Mouse (Mus musculus): ENCODE measurements around the gene Katnal1.
A peak's percentile ranks its signal among the peaks of the same experiment; 100 is the strongest.

Gene Katnal1

DNA sequence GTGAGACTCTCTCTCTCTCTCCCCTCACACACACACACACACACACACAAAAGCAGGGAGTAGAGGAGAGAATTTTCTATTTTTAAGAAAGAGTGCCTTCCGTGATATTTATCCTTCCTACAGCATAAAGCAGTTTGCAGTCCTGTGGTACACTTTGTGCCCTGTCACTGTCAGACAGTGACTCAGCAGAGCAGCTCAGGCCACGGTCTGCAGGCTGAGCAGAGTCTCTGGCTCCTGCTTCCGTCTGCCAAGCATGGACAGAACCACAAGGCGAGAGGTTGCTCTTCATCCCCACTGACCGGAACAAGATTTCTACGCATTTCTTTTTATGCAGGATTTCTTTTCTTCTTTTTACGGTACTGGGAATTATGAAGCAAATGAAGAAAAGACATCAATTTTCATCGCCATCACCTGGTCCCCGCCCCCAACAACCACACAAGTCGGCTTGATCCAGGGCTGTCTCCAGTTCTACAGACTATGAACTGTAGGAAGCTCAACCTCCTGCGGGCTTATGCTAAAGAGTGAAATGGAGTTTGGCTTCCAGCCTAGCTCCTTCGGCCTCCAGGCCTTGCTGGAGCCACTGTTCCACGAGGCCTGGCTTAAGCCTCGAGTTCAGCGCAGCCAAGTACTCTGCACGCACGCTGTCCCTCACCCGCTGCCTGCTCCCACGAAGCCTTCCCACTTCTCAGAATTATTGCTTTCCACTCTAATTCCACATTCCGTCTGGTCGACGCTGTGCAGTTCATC, 25.4 kb upstream of the Katnal1 start:
- no peak for DNase-seq

- no peak for DNase-seq
Measured at GRCm38 (mm10) chr5:148953098-148953497, 24.0 kb upstream of the Katnal1 start.

- DNase-seq: no peak
Measured at GRCm38 (mm10) chr5:148952419-148952818, 23.3 kb upstream of the Katnal1 start.

GRCm38 (mm10) chr5:148951360-148951759, 22.2 kb upstream of the Katnal1 start:
- DNase-seq: no peak

GRCm38 (mm10) chr5:148950064-148950463, 20.9 kb upstream of the Katnal1 start:
- no peak for DNase-seq

GRCm38 (mm10) chr5:148948577-148948976, 19.5 kb upstream of the Katnal1 start:
- DNase-seq: no peak

- no peak for DNase-seq
Measured at GRCm38 (mm10) chr5:148947412-148947811, 18.3 kb upstream of the Katnal1 start.

DNA sequence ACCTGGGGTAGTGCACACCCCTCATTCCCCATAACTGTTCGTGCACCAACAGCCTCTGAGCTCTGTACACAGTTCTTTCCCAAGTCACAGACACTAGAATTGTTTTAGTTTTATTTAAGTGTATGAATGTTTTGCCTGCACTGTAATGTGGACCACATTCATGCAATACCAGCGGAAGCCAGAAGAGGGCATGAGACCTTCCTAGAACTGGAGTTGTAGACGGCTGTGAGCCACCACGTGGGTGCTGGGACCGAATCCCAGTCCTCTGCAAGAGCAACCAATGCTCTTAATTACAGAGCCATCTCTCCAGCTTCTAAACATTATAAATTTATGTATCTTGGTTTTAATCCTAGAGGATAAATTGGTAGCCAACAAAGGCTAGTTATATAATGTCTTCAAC, 17.7 kb upstream of the Katnal1 start:
- DNase-seq: no peak

DNA sequence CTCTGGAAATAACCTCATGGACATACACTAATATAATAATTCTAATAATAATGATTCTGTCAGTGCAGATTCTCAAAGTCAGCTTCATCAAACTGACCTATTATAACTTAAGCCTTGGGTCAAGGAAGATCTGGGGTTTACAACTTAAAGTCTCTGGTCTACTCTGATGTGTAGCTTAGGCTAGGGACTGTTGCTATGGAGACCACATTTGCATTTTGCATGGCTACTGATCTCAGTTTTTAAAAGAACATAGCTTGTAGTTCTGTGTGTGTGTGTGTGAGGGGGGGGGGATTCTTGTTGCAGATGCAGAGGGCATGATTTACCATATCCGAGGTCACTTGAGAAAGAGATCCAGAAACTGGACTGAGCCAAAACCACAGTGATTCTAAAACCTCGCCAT, 16.6 kb upstream of the Katnal1 start:
- no peak for DNase-seq

GRCm38 (mm10) chr5:148944024-148944423, 14.9 kb upstream of the Katnal1 start:
- no peak for DNase-seq

DNA sequence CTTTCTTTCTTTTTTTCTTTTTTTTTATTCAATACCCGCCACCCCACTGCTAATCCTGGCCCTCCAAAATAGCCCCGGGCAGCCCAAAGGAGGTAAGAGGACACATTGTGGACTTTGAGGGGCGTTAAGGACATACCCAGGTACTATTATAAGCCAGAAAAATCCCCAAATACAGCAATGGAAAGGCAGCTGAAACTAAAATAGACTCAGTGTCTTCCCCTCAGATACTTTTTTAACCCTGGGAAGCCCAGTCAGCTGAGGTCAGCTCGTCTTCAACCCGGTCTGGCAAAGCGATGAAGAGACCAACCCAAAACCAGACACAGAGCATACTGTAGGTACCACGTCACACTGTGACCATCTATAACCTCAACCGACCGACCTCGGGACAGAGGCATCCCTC, 14.3 kb upstream of the Katnal1 start:
- no peak for DNase-seq

GRCm38 (mm10) chr5:148942957-148943356, 13.8 kb upstream of the Katnal1 start:
- DNase-seq: no peak

DNA sequence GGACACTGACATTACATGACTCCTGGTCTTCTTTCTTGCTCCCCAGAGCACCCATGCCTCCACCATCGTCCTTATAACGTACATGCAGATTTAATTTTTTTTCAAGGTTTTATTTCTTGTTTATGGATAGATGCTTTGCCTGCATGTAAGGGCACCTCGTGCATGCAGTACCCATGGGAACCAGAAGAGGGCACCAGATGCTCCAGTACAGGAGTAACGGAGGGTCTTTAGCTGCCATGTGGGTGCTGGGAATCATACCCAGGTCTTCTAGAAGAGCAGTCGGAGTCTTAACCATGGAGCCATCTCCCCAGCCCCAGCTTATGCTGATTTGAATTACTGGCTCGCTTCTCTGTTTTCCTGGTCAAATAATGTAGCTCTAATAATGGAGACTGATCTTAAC, 13.2 kb upstream of the Katnal1 start:
- no peak for DNase-seq

DNA sequence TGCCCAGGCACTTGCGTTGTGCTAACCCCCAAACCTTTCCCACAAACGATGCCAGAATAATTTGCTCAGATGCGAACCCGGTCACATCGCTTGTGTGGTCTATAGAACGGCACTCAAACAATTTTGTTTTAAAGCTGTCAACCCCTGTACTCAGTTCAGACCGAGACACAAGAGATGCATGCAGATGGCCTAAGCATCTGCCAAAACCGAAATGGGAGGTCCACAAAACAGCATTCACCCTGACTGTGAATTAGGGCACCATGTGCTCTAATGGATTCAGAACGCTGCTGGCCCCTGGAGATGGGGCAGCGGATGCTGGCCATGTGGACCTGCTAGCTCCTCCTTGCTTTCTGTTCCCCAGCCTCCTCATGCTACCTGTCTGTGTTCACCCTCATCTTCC, 12.7 kb upstream of the Katnal1 start:
- no peak for DNase-seq

- no peak for DNase-seq
Measured at GRCm38 (mm10) chr5:148939948-148940382, 10.8 kb upstream of the Katnal1 start.

DNA sequence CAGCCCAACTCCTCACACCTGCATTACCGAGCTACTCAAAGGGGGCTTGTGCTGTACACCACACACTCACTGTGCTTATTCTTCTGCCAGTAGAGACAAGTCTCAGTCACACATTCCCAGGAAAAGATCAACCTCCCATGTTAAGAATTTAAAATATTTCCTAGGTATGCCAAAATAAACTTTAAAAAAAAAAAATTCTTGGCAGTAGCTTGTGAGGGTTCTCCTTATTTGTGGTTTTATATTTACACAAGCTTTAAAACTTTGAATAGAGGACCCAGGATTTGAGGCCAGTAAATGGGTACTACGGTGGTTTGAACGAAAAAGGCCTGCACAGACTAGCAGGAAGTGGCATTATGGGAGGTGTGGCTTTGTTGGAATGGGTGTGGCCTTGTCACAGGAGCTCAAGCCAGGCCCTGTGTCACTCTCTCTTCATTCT, 7.4 kb upstream of the Katnal1 start:
- DNase-seq: no peak

DNA sequence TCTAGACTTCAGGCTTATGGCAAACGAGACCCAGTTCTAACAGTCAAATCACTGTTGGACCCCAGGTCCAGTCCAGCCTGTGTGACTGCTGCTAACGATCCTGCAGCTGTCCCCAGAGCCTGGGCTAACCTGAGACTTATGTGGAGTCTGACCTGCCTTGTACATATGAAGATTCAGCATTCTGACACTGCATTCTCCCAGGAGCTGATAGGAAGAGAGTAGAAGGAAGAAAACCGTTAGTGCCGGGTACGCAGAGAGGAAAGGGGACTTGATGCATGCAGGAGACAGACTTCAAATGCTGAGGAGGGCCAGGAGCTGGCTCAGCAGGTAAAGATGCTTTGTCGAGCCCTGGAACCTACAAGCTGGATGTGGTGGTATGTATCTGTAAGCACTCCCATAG, 6.8 kb upstream of the Katnal1 start:
- DNase-seq: no peak

GRCm38 (mm10) chr5:148935071-148935821, 6.1 kb upstream of the Katnal1 start:
- no peak for DNase-seq

GRCm38 (mm10) chr5:148934457-148934856, 5.3 kb upstream of the Katnal1 start:
- no peak for DNase-seq

- DNase-seq: no peak
Measured at GRCm38 (mm10) chr5:148933767-148934166, 4.6 kb upstream of the Katnal1 start.

DNA sequence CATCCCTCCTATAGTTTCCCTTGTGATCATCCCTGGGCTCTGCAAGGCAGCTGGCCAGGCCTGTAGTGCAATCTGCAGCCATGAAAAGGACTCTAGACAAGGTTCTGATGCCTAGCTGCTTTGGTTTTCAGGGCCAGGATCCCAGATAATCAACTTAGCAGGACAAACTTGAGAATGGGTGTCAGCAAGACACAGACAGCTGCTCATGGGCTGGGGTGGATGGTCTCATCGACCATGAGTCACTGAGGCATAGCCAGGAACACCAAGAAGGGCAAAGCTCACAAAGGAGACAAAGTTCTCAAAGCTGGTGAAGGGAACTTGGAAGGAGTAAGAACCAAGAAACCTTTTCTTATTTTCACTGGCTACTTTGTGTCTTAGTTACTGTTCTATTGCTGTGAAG, 2.2 kb upstream of the Katnal1 start:
- DNase-seq: no peak

DNA sequence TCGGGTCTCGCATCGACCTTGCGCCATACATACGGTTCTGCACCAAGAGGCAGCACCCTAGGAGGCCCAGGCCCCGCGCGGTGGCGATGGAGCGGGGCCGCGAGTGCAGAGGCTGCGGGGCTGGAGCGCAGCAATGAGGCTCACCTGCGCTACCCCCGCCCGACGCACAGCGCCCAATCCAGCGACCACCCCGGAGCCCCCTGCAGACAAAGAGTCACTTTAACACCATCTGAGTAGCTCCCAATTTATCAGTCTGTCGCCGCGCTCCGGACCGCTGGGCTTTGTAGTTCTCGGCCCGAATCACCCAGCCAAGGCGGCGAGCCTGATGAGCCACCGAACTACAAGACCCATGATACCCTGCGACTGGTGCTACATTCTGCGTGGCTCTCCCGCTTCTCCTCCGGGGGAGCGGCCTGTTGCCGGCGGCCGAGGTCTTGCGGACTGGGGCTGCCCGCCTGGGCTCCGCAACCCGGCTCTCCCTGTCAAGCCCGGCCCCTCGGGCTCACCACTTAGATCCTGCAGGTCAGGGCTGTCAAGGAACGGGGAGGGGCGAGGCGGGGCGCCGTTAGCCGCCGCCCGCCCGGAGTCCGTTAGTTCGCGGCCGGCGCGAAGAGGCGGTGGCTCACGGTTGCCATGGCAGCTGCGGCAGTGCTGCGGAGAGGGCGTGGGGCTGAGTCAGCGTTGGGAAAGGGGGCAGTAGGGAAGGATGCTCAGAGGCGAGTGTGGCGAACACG, 571 bp downstream of the Katnal1 start:
- peak; percentile 97 for DNase-seq

GRCm38 (mm10) chr5:148927717-148928223, 1.4 kb downstream of the Katnal1 start:
- no peak for DNase-seq

Measured in layer of hippocampus, adult 9-11 months (tissue).